Mouse (Mus musculus) A20 (cell line): ENCODE data around the gene Trim26.

Experiments
- DNase-seq: peaks from one replicate; pipeline ENCODE4 v3.0.0-alpha.2; 2011; ENCODE audit warnings: low read depth, low spot score

The Trim26 gene

GRCm38 (mm10) chr17:36900001-36900400, 63.1 kb downstream of the Trim26 start:
- no peak for DNase-seq

- peak; percentile 30 for DNase-seq
These were observed 63.8 kb downstream of the Trim26 start for GRCm38 (mm10) chr17:36900691-36901090.

- DNase-seq, result no peak
These were observed 66.7 kb downstream of the Trim26 start for GRCm38 (mm10) chr17:36903651-36904050.

- DNase-seq, result no peak
These were observed 71.3 kb downstream of the Trim26 start for GRCm38 (mm10) chr17:36908235-36908634.
